Mouse (Mus musculus) heart, postnatal 0 days (tissue): Measurements from ENCODE around the gene Grin1. TPM values are rescaled to one million over a fixed set of nuclear protein-coding genes. Genes with fewer than 3 reads are reported as not detected.

Experiments used
- ATAC-seq: fragments of 200-750 bp; cut with Nextera tagmentation; 2 replicates; pipeline ENCODE4 v1.8.0; 2017; ENCODE audit warnings: low read depth, moderate number of reproducible peaks, moderate library complexity; ENCODE audit not compliant: insufficient read depth
- DNase-seq: peaks from one replicate; pipeline ENCODE4 v3.0.0-alpha.2; 2016; ENCODE audit warnings: low spot score
- H3K27ac ChIP-seq: fragments of 300-500 bp; sonication (generic); 2 replicates; pipeline ENCODE4 v1.5.1; 2014; ENCODE audit warnings: low read depth, mild to moderate bottlenecking
- H3K27me3 ChIP-seq: fragments of 300-500 bp; sonication (generic); 2 replicates; pipeline ENCODE4 v1.6.1; 2014; ENCODE audit warnings: low read length, mixed read lengths; ENCODE audit not compliant: control insufficient read depth, insufficient read depth
- H3K36me3 ChIP-seq: fragments of 300-500 bp; sonication (generic); replicated peaks from 2 replicates; pipeline ENCODE4 v1.6.1; 2014; ENCODE audit warnings: low read length, mixed read lengths; ENCODE audit not compliant: control insufficient read depth, insufficient read depth
- H3K4me1 ChIP-seq: fragments of 300-500 bp; sonication (generic); 2 replicates; pipeline ENCODE4 v1.6.1; 2014; ENCODE audit warnings: antibody characterized with exemption; ENCODE audit not compliant: control insufficient read depth, insufficient read depth
- H3K4me2 ChIP-seq: fragments of 300-500 bp; sonication (generic); 2 replicates; pipeline ENCODE4 v1.6.1; 2014; ENCODE audit warnings: low read depth, mild to moderate bottlenecking, low read length, moderate library complexity
- H3K4me3 ChIP-seq: fragments of 300-500 bp; sonication (generic); 2 replicates; pipeline ENCODE4 v1.5.1; 2014; ENCODE audit warnings: low read depth, low read length
- H3K9ac ChIP-seq: fragments of 300-500 bp; sonication (generic); replicated peaks from 2 replicates; pipeline ENCODE4 v1.6.1; 2014; ENCODE audit warnings: low read depth, low read length, mixed read lengths
- H3K9me3 ChIP-seq: fragments of 300-500 bp; sonication (generic); replicated peaks from 2 replicates; pipeline ENCODE4 v1.6.1; 2016; ENCODE audit warnings: low read length; ENCODE audit not compliant: control insufficient read depth
- CTCF ChIP-seq: IDR thresholded peaks from 2 replicates; pipeline ENCODE4 v1.5.1; 2016; ENCODE audit warnings: antibody characterized with exemption, control low read depth, low read depth
- EP300 ChIP-seq: IDR thresholded peaks from 2 replicates; pipeline ENCODE4 v1.6.1; 2016; ENCODE audit warnings: antibody characterized with exemption, low read depth
- WGBS: fragments of 180-500 bp; shearing (Covaris S2); extraction: QIAGEN DNeasy Blood & Tissue Kit; methylation state at CpG from one replicate; pipeline ENCODE4 v1.1.7; 2014; 5-methylcytosine and 5-hydroxymethylcytosine counted together
- polyA plus RNA-seq: library from polyadenylated mRNA; unstranded; fragments of >200 nt; fragmentation: Nextera tagmentation; extraction: Ambion mirVana; gene quantifications from 2 replicates; pipeline ENCODE4 v1.2.1, GENCODE M21; 2015
- total RNA-seq: library from RNA; depleted of rRNA; stranded (reverse); fragments of >200 nt; gene quantifications from 2 replicates; pipeline ENCODE4 v1.2.3, GENCODE M21; 2014; ENCODE audit warnings: low replicate concordance

Gene Grin1
- total and polyA plus RNA-seq, 2 experiments from 2014 or later, result 0.46 TPM; not detected in 1

- 51% methylated on average over 9 of the region's 9 CpGs for WGBS
- DNase-seq (no peak), ATAC-seq (no peak)
- Histone ChIP-seq H3K9me3 (no peaks in the 10 kb centered on the region), H3K27me3 (no peaks in the 10 kb centered on the region), H3K27ac (no peak overlapping the region), H3K36me3 (peaks cover 27% of the 10 kb centered on the region), H3K4me3 (peak overlapping the region; percentile 68), H3K9ac (peak overlapping the region; percentile 91; the same call in 1 of the 2 replicates), H3K4me2 (peak overlapping the region; percentile 88), H3K4me1 (peaks cover 17% of the 10 kb centered on the region)
- TF ChIP-seq EP300, result no peak
- 0 out of 2 replicates have a peak, but pooled peaks have one; percentile 3 for TF ChIP-seq CTCF
Observed at GRCm38 (mm10) chr2:25331470-25331869, 12.5 kb upstream of the Grin1 start.

GRCm38 (mm10) chr2:25328440-25328839, 9.5 kb upstream of the Grin1 start:
- WGBS, result 36% methylated on average over 7 of the region's 7 CpGs
- DNase-seq, result no peak

GRCm38 (mm10) chr2:25326036-25326435, 7.0 kb upstream of the Grin1 start:
- no peak overlapping the region for H3K9ac ChIP-seq
- 69% methylated on average over 2 of the region's 2 CpGs for WGBS
- no peak overlapping the region for H3K27ac ChIP-seq
- H3K4me1 ChIP-seq, result no peaks in the 10 kb centered on the region
- no peaks in the 10 kb centered on the region for H3K36me3 ChIP-seq
- TF ChIP-seq EP300, result no peak
- no peak for TF ChIP-seq CTCF
- ATAC-seq (no peak), DNase-seq (no peak)
- no peaks in the 10 kb centered on the region for H3K9me3 ChIP-seq
- no peak overlapping the region for H3K4me3 ChIP-seq
- no peak overlapping the region for H3K4me2 ChIP-seq
- H3K27me3 ChIP-seq, result 0 out of 2 replicates have a peak, but pooled peaks cover 2% of the 10 kb centered on the region

More at GRCm38 (mm10) chr2:25328440-25328839, 9.5 kb upstream of the Grin1 start:
- Histone ChIP-seq H3K36me3 (no peaks in the 10 kb centered on the region), H3K4me1 (peaks cover 12% of the 10 kb centered on the region), H3K4me3 (no peak overlapping the region), H3K27me3 (no peaks in the 10 kb centered on the region), H3K27ac (no peak overlapping the region), H3K4me2 (no peak overlapping the region), H3K9ac (no peak overlapping the region), H3K9me3 (no peaks in the 10 kb centered on the region)
- peak; percentile 56 for TF ChIP-seq CTCF
- TF ChIP-seq EP300, result no peak
- ATAC-seq, result no peak

GRCm38 (mm10) chr2:25320084-25320483, 1.1 kb upstream of the Grin1 start:
- TF ChIP-seq EP300 (no peak), CTCF (no peak)
- ATAC-seq, result no peak
- 33% methylated on average over 2 of the region's 2 CpGs for WGBS
- DNase-seq, result no peak
- H3K27me3 ChIP-seq, result peaks cover 41% of the 10 kb centered on the region
- no peak overlapping the region for H3K9ac ChIP-seq
- no peak overlapping the region for H3K27ac ChIP-seq
- no peaks in the 10 kb centered on the region for H3K36me3 ChIP-seq
- H3K9me3 ChIP-seq, result no peaks in the 10 kb centered on the region
- H3K4me3 ChIP-seq, result no peak overlapping the region
- no peaks in the 10 kb centered on the region for H3K4me1 ChIP-seq
- H3K4me2 ChIP-seq, result no peak overlapping the region

- peaks cover 46% of the 10 kb centered on the region for H3K27me3 ChIP-seq
- 4% methylated on average over 23 of the region's 31 CpGs for WGBS
- H3K36me3 ChIP-seq, result no peaks in the 10 kb centered on the region
- TF ChIP-seq EP300 (no peak), CTCF (no peak)
- ATAC-seq, result no peak
- peak overlapping the region; percentile 46 for H3K4me2 ChIP-seq
- no peak overlapping the region for H3K9ac ChIP-seq
- no peaks in the 10 kb centered on the region for H3K4me1 ChIP-seq
- no peak for DNase-seq
- H3K27ac ChIP-seq, result no peak overlapping the region
- no peaks in the 10 kb centered on the region for H3K9me3 ChIP-seq
- peak overlapping the region; percentile 25 for H3K4me3 ChIP-seq
Observed at GRCm38 (mm10) chr2:25318119-25318966, 644 bp downstream of the Grin1 start.
